Mouse (Mus musculus) lung, postnatal 10 days (tissue): ENCODE results near the gene Tlk2.

Experiments used
- DNase-seq: peaks from one replicate; pipeline ENCODE4 v3.0.0; 2021

Tlk2 gene

DNA sequence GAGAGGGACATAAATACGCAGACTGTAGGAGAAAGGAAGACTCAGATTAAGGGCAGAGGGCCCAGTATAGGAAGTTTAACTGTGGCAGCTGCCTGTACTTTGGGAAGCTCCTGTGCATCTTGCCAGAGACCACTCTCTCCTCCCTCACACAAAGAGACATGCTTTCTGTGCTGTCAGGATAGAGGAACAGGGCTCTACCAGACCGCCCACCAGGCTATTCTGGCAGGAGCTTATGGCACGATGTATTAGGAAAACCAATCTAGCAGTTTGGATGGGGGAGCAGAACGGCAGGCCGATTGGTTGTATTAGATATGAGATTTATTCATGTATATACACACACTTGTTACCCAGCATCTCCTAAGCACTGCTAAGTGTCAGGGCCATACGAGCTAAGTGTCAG, 139.2 kb downstream of the Tlk2 start:
- DNase-seq = no peak

DNA sequence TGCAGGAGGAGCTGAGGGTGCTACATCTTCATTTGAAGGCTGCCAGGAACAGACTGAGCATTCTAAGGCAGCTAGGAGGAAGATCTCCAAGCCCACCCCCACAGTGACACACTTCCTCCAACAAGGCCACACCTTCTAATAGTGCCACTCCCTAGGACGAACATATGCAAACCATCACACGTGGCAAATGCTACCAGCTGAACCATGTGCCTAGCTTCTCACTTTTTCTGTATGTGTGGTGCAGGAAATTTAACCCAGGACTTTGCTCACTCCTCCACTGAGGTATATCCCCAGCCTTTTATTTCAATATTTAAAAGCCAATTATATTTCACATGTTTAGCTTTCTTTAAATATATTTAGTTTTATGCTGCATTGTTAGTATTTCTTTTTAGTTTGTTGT, 142.5 kb downstream of the Tlk2 start:
- no peak for DNase-seq

DNA sequence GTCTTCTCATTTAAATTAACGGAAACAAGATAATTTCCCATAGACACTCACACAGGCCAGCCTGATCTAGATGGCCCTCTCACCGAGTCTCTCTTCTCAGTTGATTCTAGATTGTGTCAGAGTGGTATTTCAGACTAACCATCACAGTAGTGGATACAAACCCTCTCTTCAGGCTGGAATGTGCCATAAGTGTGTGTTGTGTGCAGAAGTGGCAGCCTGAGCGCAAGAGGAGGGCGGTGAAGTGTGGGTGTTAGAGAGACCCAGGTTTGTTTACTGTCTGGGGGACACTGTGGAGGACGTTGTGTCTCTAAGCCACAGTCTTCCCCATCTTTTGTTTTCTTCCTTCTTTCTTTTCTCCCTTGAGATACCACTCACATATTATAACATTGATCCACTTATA, 144.9 kb downstream of the Tlk2 start:
- no peak for DNase-seq

DNA sequence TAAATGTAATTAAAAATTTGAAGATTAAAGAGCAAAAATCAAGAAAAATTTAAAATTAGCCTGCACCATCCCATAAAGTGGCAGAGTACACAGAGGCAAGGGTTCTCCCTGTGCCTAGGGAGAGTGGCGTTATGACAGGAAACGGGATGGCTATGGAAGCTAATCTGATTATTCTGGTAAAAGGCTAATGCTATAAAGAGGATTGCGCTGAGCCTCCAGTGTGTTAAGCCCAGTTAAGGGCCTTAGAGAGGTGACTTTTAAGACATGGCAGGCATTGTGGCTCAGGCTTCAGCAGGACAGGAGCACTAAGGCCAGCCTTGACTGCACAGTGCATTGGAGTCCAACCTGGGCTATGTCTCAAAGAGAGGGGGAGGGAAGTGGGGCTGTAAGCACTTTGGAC, 148.5 kb downstream of the Tlk2 start:
- DNase-seq = no peak

DNA sequence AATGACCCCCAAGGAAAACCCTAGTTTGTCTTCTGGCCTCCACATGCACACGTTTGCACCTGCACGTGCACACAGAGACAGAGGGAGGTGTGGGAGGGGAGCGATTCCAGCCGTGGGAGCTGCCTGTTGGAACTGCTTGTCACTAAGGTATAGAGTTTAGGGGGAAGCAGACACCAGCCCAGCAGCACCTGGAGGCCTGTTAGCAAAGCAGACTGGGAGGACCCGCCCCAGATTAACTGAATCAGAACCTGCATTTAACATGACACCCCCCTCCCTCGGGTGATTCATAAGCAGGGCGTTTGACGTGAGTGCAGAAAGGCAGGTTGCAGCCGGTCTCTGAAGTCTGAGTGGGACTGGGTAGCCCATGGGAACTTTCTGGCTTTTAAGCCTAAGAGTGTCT, 151.4 kb downstream of the Tlk2 start:
- DNase-seq = no peak

DNA sequence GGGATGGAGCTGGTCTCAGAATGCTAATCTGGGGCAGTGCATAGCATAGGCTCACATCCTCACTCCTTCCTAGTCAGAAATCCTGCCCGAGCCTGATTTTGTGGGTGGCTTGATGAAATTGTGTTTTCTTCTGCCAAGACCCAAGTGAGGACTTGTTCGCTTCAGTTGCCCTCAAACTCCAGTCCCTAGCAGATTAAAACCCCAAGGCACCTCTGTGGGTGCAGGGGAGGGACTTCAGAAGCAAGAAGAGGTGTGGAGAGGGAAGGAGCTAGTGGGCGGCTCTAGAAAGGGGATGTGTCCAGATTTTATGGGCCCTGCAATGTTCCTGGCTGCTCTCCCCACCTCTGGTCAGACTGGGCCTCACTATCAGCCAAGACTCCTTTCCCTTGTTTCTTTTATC, 152.5 kb downstream of the Tlk2 start:
- DNase-seq = no peak

DNA sequence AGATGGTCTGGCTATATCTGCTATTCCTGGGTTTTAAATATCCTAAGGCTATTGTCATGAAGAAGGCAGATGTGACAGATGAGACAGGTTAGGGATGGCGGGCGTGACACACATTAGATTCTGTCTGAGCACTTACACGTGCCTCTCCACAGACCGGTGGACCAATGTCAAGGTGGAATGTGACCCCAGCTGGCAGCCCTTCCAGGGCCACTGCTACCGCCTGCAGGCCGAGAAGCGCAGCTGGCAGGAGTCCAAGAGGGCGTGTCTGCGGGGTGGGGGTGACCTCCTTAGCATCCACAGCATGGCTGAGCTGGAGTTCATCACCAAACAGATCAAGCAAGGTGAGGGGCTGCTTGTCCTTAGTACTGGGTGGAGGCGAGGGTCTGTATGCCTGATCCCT, 153.1 kb downstream of the Tlk2 start:
- DNase-seq = peak; percentile 83

DNA sequence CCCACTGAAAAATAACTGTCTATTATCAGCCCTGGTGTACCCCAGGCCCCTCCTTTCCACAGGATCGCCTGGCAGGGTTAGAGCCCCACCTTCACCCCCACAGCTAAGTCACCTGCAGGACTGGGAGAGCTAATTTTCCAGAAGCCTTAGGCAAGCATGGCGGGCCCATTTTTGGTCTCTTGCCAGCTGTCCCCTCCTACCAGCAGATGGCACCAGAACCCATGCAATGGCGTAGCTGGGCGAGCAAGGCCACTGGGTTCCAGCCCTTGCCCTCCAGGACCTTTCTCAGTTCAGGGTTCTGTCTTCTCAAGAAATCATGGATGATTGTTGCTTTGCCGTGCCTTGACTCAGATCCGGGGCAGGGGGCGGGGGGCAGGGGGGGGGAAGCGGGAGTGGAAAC, 153.9 kb downstream of the Tlk2 start:
- DNase-seq = peak; percentile 83
